Mouse (Mus musculus): ENCODE results near the gene Hmgn3.
"Not testable (repeated sequence)": the region's sequence is repeated elsewhere in the genome, so short reads cannot be mapped to it uniquely, and the experiment has no call there.

GRCm38 (mm10) chr9:83126482-83126881 lies 20.0 kb downstream of the Hmgn3 start:
- not testable (repeated sequence) for TF ChIP-seq CTCF (IDR thresholded peaks at IDR 0.05); EP300 (IDR thresholded peaks at IDR 0.05; ENCODE audit: insufficient read depth, low read depth, low read length); POLR2A (IDR thresholded peaks at IDR 0.05; ENCODE audit: insufficient read depth, low read depth, low read length)

Measured in heart, adult 2 months (tissue).